Mouse (Mus musculus): ENCODE measurements around the gene Fgfr2. TPM values are rescaled to one million over a fixed set of nuclear protein-coding genes. Genes with fewer than 3 reads are reported as not detected.

Fgfr2 gene
- polyA plus RNA-seq, 1 experiment from 2014 or later, result 137 TPM

GRCm38 (mm10) chr7:130785923-130786575 is 2337.1 kb downstream of the Fgfr2 start:
- no peak overlapping the region for H3K9ac ChIP-seq
- no peak overlapping the region for H3K4me3 ChIP-seq (replicated peaks)
- no peaks in the 10 kb centered on the region for H3K9me3 ChIP-seq (replicated peaks)
- H3K4me2 ChIP-seq (replicated peaks), result no peak overlapping the region
- ATAC-seq (ENCODE audit: insufficient number of reproducible peaks, low FRiP score, low TSS enrichment, low read depth), result no peak
- peaks cover 10% of the 10 kb centered on the region; the same call in 1 of the 2 replicates for H3K4me1 ChIP-seq
- no peaks in the 10 kb centered on the region for H3K27me3 ChIP-seq
- 63% methylated on average over 12 of the region's 12 CpGs for WGBS
- H3K27ac ChIP-seq (replicated peaks), result no peak overlapping the region
- H3K36me3 ChIP-seq, result no peaks in the 10 kb centered on the region

- Histone ChIP-seq H3K27ac (replicated peaks) (no peak overlapping the region), H3K9ac (no peak overlapping the region), H3K4me2 (replicated peaks) (no peak overlapping the region), H3K9me3 (replicated peaks) (no peaks in the 10 kb centered on the region), H3K27me3 (no peaks in the 10 kb centered on the region), H3K4me3 (replicated peaks) (no peak overlapping the region), H3K36me3 (no peaks in the 10 kb centered on the region), H3K4me1 (peaks cover 10% of the 10 kb centered on the region; the same call in 1 of the 2 replicates)
- 76% methylated on average over 5 of the region's 5 CpGs for WGBS
- ATAC-seq (ENCODE audit: insufficient number of reproducible peaks, low FRiP score, low TSS enrichment, low read depth), result no peak
These were observed 2340.6 kb downstream of the Fgfr2 start for GRCm38 (mm10) chr7:130782501-130783050.

- H3K36me3 ChIP-seq, result no peaks in the 10 kb centered on the region
- 63% methylated on average over 5 of the region's 5 CpGs for WGBS
These were observed 2342.2 kb downstream of the Fgfr2 start for GRCm38 (mm10) chr7:130780866-130781419.

GRCm38 (mm10) chr7:130773914-130774630 is 2349.1 kb downstream of the Fgfr2 start, which contains the start of gene Btbd16:
Btbd16 (plus strand) TSS chr7:130774069.
- ATAC-seq (ENCODE audit: insufficient number of reproducible peaks, low FRiP score, low TSS enrichment, low read depth), result no peak
- Histone ChIP-seq H3K9me3 (replicated peaks) (no peaks in the 10 kb centered on the region), H3K4me3 (replicated peaks) (no peak within 1 kb of the TSS), H3K27me3 (no peaks in the 10 kb centered on the region), H3K36me3 (no peaks in the 10 kb centered on the region), H3K4me2 (replicated peaks) (no peak within 1 kb of the TSS), H3K9ac (no peak within 1 kb of the TSS), H3K4me1 (no peaks in the 10 kb centered on the region), H3K27ac (replicated peaks) (no peak within 1 kb of the TSS)
- WGBS, result 66% methylated on average over 9 of the region's 9 CpGs

More at GRCm38 (mm10) chr7:130780866-130781419, 2342.2 kb downstream of the Fgfr2 start:
- ATAC-seq (ENCODE audit: insufficient number of reproducible peaks, low FRiP score, low TSS enrichment, low read depth), result no peak
- Histone ChIP-seq H3K4me3 (replicated peaks) (no peak overlapping the region), H3K4me1 (peaks cover 1% of the 10 kb centered on the region; the same call in 1 of the 2 replicates), H3K27ac (replicated peaks) (no peak overlapping the region), H3K9ac (no peak overlapping the region), H3K27me3 (no peaks in the 10 kb centered on the region), H3K4me2 (replicated peaks) (no peak overlapping the region), H3K9me3 (replicated peaks) (no peaks in the 10 kb centered on the region)

GRCm38 (mm10) chr7:130773171-130773830 is 2349.8 kb downstream of the Fgfr2 start:
- no peaks in the 10 kb centered on the region for H3K9me3 ChIP-seq (replicated peaks)
- no peak overlapping the region for H3K27ac ChIP-seq (replicated peaks)
- H3K4me2 ChIP-seq (replicated peaks), result no peak overlapping the region
- H3K4me3 ChIP-seq (replicated peaks), result no peak overlapping the region
- H3K27me3 ChIP-seq, result no peaks in the 10 kb centered on the region
- no peak overlapping the region for H3K9ac ChIP-seq
- no peaks in the 10 kb centered on the region for H3K36me3 ChIP-seq
- WGBS, result 65% methylated on average over 11 of the region's 11 CpGs
- H3K4me1 ChIP-seq, result no peaks in the 10 kb centered on the region
- no peak for ATAC-seq (ENCODE audit: insufficient number of reproducible peaks, low FRiP score, low TSS enrichment, low read depth)

- WGBS, result 26% methylated on average over 3 of the region's 3 CpGs
- ATAC-seq (ENCODE audit: insufficient number of reproducible peaks, low FRiP score, low TSS enrichment, low read depth), result no peak
- Histone ChIP-seq H3K9ac (no peak overlapping the region), H3K27ac (replicated peaks) (no peak overlapping the region), H3K27me3 (no peaks in the 10 kb centered on the region), H3K4me2 (replicated peaks) (no peak overlapping the region), H3K36me3 (peaks cover 9% of the 10 kb centered on the region; the same call in 1 of the 2 replicates), H3K9me3 (replicated peaks) (no peaks in the 10 kb centered on the region), H3K4me1 (no peaks in the 10 kb centered on the region), H3K4me3 (replicated peaks) (no peak overlapping the region)
These were observed 2352.4 kb downstream of the Fgfr2 start for GRCm38 (mm10) chr7:130770707-130771106.

- 92% methylated on average over 4 of the region's 4 CpGs for WGBS
These were observed 2355.0 kb downstream of the Fgfr2 start for GRCm38 (mm10) chr7:130768151-130768550.

GRCm38 (mm10) chr7:130766411-130767170 is 2356.6 kb downstream of the Fgfr2 start:
- ATAC-seq (ENCODE audit: insufficient number of reproducible peaks, low FRiP score, low TSS enrichment, low read depth), result no peak
- no peaks in the 10 kb centered on the region for H3K9me3 ChIP-seq (replicated peaks)
- no peak overlapping the region for H3K4me2 ChIP-seq (replicated peaks)
- peaks cover 25% of the 10 kb centered on the region for H3K36me3 ChIP-seq
- H3K27me3 ChIP-seq, result no peaks in the 10 kb centered on the region
- H3K4me3 ChIP-seq (replicated peaks), result no peak overlapping the region
- H3K4me1 ChIP-seq, result peaks cover 5% of the 10 kb centered on the region
- WGBS, result 78% methylated on average over 30 of the region's 30 CpGs
- H3K27ac ChIP-seq (replicated peaks), result no peak overlapping the region
- no peak overlapping the region for H3K9ac ChIP-seq

More at GRCm38 (mm10) chr7:130768151-130768550, 2355.0 kb downstream of the Fgfr2 start:
- Histone ChIP-seq H3K4me1 (no peaks in the 10 kb centered on the region), H3K27ac (replicated peaks) (no peak overlapping the region), H3K4me2 (replicated peaks) (no peak overlapping the region), H3K4me3 (replicated peaks) (no peak overlapping the region), H3K9me3 (replicated peaks) (no peaks in the 10 kb centered on the region), H3K9ac (no peak overlapping the region), H3K27me3 (no peaks in the 10 kb centered on the region), H3K36me3 (peaks cover 25% of the 10 kb centered on the region)
- ATAC-seq (ENCODE audit: insufficient number of reproducible peaks, low FRiP score, low TSS enrichment, low read depth), result no peak

GRCm38 (mm10) chr7:130764160-130764559 is 2359.0 kb downstream of the Fgfr2 start:
- Histone ChIP-seq H3K36me3 (peaks cover 46% of the 10 kb centered on the region), H3K27me3 (no peaks in the 10 kb centered on the region), H3K4me2 (replicated peaks) (no peak overlapping the region), H3K9ac (no peak overlapping the region), H3K27ac (replicated peaks) (no peak overlapping the region), H3K4me3 (replicated peaks) (no peak overlapping the region), H3K4me1 (peaks cover 5% of the 10 kb centered on the region), H3K9me3 (replicated peaks) (no peaks in the 10 kb centered on the region)
- no peak for ATAC-seq (ENCODE audit: insufficient number of reproducible peaks, low FRiP score, low TSS enrichment, low read depth)
- 89% methylated on average over 17 of the region's 17 CpGs for WGBS

GRCm38 (mm10) chr7:130762071-130762897 is 2360.9 kb downstream of the Fgfr2 start:
- Histone ChIP-seq H3K4me3 (replicated peaks) (no peak overlapping the region), H3K4me1 (peaks cover 5% of the 10 kb centered on the region), H3K27me3 (no peaks in the 10 kb centered on the region), H3K4me2 (replicated peaks) (no peak overlapping the region), H3K36me3 (peaks cover 58% of the 10 kb centered on the region), H3K9me3 (replicated peaks) (no peaks in the 10 kb centered on the region), H3K9ac (no peak overlapping the region), H3K27ac (replicated peaks) (no peak overlapping the region)
- ATAC-seq (ENCODE audit: insufficient number of reproducible peaks, low FRiP score, low TSS enrichment, low read depth), result peak; percentile 79
- WGBS, result 33% methylated on average over 17 of the region's 17 CpGs

All from embryonic facial prominence, embryonic 15.5 days (tissue).